Mouse (Mus musculus) forebrain, embryonic 12.5 days (tissue): ENCODE measurements around the gene Slc12a5. TPM values are rescaled to one million over a fixed set of nuclear protein-coding genes. Genes with fewer than 3 reads are reported as not detected.

Source experiments
- ATAC-seq: fragments of 200-750 bp; cut with Nextera tagmentation; 2 replicates; pipeline ENCODE4 v1.8.0; 2017; ENCODE audit warnings: moderate TSS enrichment; ENCODE audit not compliant: low FRiP score
- H3K27ac ChIP-seq: fragments of 300-500 bp; sonication (generic); 2 replicates; pipeline ENCODE4 v1.5.1; 2016; ENCODE audit warnings: mild to moderate bottlenecking
- H3K27me3 ChIP-seq: fragments of 300-500 bp; sonication (generic); 2 replicates; pipeline ENCODE4 v1.6.1; 2016; ENCODE audit warnings: mild to moderate bottlenecking
- H3K36me3 ChIP-seq: fragments of 300-500 bp; sonication (generic); replicated peaks from 2 replicates; pipeline ENCODE4 v1.6.1; 2016; ENCODE audit warnings: mild to moderate bottlenecking
- H3K4me1 ChIP-seq: fragments of 300-500 bp; sonication (generic); 2 replicates; pipeline ENCODE4 v1.6.1; 2016
- H3K4me2 ChIP-seq: fragments of 300-500 bp; sonication (generic); 2 replicates; pipeline ENCODE4 v1.6.1; 2016; ENCODE audit warnings: mild to moderate bottlenecking, moderate library complexity
- H3K4me3 ChIP-seq: fragments of 300-500 bp; sonication (generic); replicated peaks from 2 replicates; pipeline ENCODE4 v1.5.1; 2016; ENCODE audit warnings: mild to moderate bottlenecking
- H3K9ac ChIP-seq: fragments of 300-500 bp; sonication (generic); 2 replicates; pipeline ENCODE4 v1.6.1; 2016; ENCODE audit warnings: mild to moderate bottlenecking
- H3K9me3 ChIP-seq: fragments of 300-500 bp; sonication (generic); 2 replicates; pipeline ENCODE4 v1.6.1; 2016
- WGBS: fragments of 180-500 bp; shearing (Covaris S2); methylation state at CpG from one replicate; pipeline ENCODE4 v1.1.7; 2016; 5-methylcytosine and 5-hydroxymethylcytosine counted together
- polyA plus RNA-seq: library from polyadenylated mRNA; unstranded; fragments of >200 nt; fragmentation: Nextera tagmentation; extraction: Ambion mirVana; gene quantifications from 2 replicates; pipeline ENCODE4 v1.2.1, GENCODE M21; 2016

Slc12a5 gene
- polyA plus RNA-seq, 1 experiment from 2014 or later = 5.6 TPM

DNA sequence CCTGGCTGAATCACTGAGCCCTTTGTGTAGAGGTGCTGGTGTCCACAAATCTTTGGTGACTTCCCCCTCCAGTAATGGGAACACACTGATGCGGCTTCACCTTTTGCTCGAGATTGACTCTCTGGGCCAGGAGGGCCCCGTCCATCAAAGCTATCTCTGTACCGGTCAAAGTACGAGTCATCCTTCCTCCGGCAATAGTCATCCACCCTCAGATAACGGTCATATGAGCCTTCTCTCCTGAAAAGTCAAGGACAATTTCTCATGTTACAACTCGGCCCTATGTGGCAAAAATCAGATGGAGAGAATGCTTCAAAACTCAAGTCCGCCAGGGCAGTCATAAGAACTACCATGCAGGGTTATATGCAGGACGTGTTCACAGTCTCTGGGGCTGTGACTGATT lies 49.7 kb downstream of the Slc12a5 start:
- Histone ChIP-seq H3K9me3 (no peaks in the 10 kb centered on the region), H3K27ac (no peak overlapping the region), H3K4me3 (no peak overlapping the region), H3K4me1 (no peaks in the 10 kb centered on the region), H3K4me2 (no peak overlapping the region), H3K36me3 (peaks cover 79% of the 10 kb centered on the region), H3K9ac (no peak overlapping the region), H3K27me3 (no peaks in the 10 kb centered on the region)
- WGBS = 93% methylated on average over 10 of the region's 10 CpGs
- ATAC-seq = no peak

DNA sequence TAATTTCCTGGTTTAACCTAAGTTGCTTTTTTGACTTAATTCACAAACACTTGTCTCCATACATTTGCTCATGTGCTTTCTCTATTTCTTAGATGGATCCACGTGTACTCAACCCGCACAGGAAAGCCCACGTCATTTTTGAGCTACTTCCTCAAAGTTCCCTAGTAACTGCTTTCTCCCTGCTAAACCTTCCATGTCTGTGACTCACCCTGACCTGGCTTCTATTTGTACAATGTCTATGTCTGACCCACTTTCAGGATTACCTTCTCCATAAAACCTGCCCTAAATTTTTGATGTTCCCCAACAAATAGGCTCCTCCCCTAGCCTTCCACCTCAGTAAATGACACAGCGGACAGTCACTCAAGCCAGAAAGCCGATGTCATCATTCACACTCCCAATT lies 54.3 kb downstream of the Slc12a5 start:
- H3K27me3 ChIP-seq = no peaks in the 10 kb centered on the region
- no peak overlapping the region for H3K9ac ChIP-seq
- no peaks in the 10 kb centered on the region for H3K9me3 ChIP-seq
- H3K4me1 ChIP-seq = no peaks in the 10 kb centered on the region
- ATAC-seq = no peak
- H3K4me3 ChIP-seq = no peak overlapping the region
- H3K36me3 ChIP-seq = peaks cover 52% of the 10 kb centered on the region
- H3K27ac ChIP-seq = no peak overlapping the region
- WGBS = 97% methylated on average over 5 of the region's 5 CpGs
- no peak overlapping the region for H3K4me2 ChIP-seq

GRCm38 (mm10) chr2:165020490-165020889 lies 59.9 kb downstream of the Slc12a5 start:
- no peaks in the 10 kb centered on the region for H3K27me3 ChIP-seq
- peaks cover 34% of the 10 kb centered on the region for H3K36me3 ChIP-seq
- no peak overlapping the region for H3K27ac ChIP-seq
- H3K4me3 ChIP-seq = no peak overlapping the region
- H3K4me2 ChIP-seq = no peak overlapping the region
- WGBS = 89% methylated on average over 3 of the region's 3 CpGs
- no peak for ATAC-seq
- no peaks in the 10 kb centered on the region for H3K9me3 ChIP-seq
- no peak overlapping the region for H3K9ac ChIP-seq
- H3K4me1 ChIP-seq = 0 out of 2 replicates have a peak, but pooled peaks cover 5% of the 10 kb centered on the region

GRCm38 (mm10) chr2:165027163-165027562 lies 66.6 kb downstream of the Slc12a5 start:
- H3K4me2 ChIP-seq = no peak overlapping the region
- no peak overlapping the region for H3K27ac ChIP-seq
- ATAC-seq = no peak
- no peaks in the 10 kb centered on the region for H3K27me3 ChIP-seq
- no peak overlapping the region for H3K9ac ChIP-seq
- 76% methylated on average over 1 of the region's 1 CpGs for WGBS
- H3K36me3 ChIP-seq = peaks cover 9% of the 10 kb centered on the region
- peaks cover 26% of the 10 kb centered on the region for H3K4me1 ChIP-seq
- no peak overlapping the region for H3K4me3 ChIP-seq
- H3K9me3 ChIP-seq = no peaks in the 10 kb centered on the region

DNA sequence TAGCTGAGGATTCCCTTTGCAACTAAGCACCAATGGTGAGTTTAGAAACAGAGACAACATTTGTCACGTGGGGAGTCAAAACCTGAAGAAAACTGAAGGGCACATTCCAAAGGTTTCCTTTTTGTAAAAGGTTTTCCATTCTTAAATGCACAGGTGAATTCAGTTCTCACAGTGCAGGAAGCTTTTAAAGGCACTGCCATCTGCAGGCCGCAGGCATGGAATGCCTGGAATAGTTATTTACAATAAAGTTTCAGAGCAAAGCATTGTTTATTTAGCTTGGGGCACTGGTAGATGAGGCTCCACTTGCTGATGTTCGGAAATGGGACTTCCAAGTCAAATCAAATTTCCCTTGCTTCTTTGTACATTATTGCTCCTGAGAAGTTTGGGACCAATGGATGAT lies 71.9 kb downstream of the Slc12a5 start:
- WGBS = 58% methylated on average over 3 of the region's 3 CpGs
- ATAC-seq = no peak
- H3K4me2 ChIP-seq = peak overlapping the region; percentile 79
- H3K4me3 ChIP-seq = peak overlapping the region; percentile 90
- H3K36me3 ChIP-seq = no peaks in the 10 kb centered on the region
- H3K27ac ChIP-seq = no peak overlapping the region
- no peaks in the 10 kb centered on the region for H3K9me3 ChIP-seq
- H3K27me3 ChIP-seq = no peaks in the 10 kb centered on the region
- H3K9ac ChIP-seq = no peak overlapping the region
- peaks cover 47% of the 10 kb centered on the region for H3K4me1 ChIP-seq

DNA sequence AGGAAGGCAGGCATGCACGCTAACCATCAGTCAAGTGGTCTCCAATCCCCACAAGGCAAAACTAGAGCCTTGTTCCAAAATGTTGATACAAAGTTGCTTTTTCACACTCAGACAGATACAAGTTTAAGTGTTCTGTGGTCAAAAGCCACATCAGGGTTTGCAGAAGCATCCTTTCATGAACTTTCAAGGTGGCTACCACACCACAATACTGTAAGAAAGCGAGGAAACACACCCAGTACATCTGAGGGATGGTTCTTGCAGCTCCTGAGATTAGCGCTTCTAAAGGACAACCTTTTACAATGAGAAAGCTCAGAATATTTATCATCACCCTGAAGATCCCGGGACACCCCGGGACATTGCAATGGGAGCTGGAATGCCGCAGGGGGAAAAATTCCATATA lies 72.7 kb downstream of the Slc12a5 start:
- Histone ChIP-seq H3K4me3 (peak overlapping the region; percentile 90), H3K36me3 (no peaks in the 10 kb centered on the region), H3K9me3 (no peaks in the 10 kb centered on the region), H3K27ac (no peak overlapping the region), H3K4me2 (peak overlapping the region; percentile 79), H3K9ac (peak overlapping the region; percentile 98), H3K4me1 (peaks cover 47% of the 10 kb centered on the region), H3K27me3 (no peaks in the 10 kb centered on the region)
- 58% methylated on average over 6 of the region's 6 CpGs for WGBS
- ATAC-seq = no peak

DNA sequence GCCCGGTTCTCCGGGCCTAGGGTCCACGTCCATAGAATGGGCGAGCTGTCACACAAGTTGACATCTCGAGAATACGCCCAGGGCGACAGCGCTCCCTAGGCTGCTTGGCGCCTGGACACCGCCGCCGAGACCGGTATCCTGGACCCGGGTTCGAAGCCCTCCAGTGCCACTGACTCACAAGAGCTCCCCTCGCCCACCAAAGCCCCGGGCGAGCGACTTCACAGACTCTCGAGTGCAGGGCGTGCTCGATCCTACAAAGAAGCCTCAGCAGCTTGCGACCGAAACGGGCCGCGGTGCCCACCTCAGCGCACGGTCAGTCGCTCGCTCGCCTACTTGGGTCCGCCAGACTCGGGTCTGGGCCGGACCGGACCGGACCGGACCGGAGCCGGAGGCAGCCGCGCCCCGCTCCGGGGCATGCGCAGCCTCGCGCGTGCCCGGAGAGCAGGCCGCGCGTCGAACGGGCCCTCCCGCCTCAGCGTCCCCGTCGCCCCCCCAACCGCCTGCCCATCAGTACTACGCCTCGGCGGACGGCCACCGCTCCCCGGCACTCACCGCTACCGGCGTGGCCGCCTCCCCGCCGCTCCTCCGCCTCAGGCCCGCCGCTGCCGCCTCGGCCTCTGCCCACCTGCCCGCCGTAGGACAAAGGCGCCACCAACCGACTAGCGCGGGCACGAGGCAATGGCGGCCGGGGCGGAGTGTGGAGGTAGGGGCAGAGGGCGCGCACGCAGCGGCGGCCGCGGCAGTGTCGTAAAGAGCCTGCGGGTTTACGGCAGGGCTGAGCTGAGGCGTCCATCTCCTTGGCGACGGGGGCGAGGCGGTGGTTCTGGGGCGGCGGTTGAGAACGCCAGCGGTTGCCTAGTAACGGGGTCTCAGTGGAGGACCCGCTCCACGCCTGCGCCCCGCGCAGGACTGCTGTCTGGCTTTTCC lies 73.8 kb downstream of the Slc12a5 start, which contains the start of gene Ncoa5:
Gene Ncoa5 (minus strand): TSS at position 737 of the 927 bp plus-strand sequence.
- no peaks in the 10 kb centered on the region for H3K36me3 ChIP-seq
- peak within 1 kb of the TSS; percentile 79 for H3K4me2 ChIP-seq
- peak within 1 kb of the TSS; percentile 98 for H3K9ac ChIP-seq
- no peaks in the 10 kb centered on the region for H3K9me3 ChIP-seq
- WGBS = under 1% methylated on average over 99 of the region's 111 CpGs
- peak within 1 kb of the TSS; percentile 90 for H3K4me3 ChIP-seq
- ATAC-seq = peak; percentile 97
- peak within 1 kb of the TSS; percentile 94 for H3K27ac ChIP-seq
- peaks cover under 1% of the 10 kb centered on the region; the same call in 1 of the 2 replicates for H3K27me3 ChIP-seq
- peaks cover 38% of the 10 kb centered on the region for H3K4me1 ChIP-seq

DNA sequence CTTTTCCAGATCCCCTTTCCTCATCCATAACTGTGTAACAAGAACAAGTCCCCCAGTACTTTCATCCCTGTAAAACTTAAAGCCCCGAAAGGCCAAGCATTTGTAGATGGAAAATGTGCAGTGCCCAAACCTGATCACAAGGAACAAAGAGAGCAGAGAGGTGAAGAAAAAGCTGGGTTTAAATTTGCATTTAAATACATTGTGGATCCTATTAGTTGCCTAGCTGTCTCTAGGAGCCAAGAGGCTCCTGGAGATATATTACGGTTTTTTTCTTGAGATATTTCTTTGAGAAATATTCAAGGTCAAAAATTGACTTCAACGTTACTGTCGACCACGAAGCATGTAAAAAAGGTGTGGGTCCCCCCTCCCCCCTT lies 74.4 kb downstream of the Slc12a5 start:
- Histone ChIP-seq H3K4me3 (peak overlapping the region; percentile 90), H3K9me3 (no peaks in the 10 kb centered on the region), H3K36me3 (no peaks in the 10 kb centered on the region), H3K4me2 (peak overlapping the region; percentile 49), H3K27me3 (peaks cover 4% of the 10 kb centered on the region; the same call in 1 of the 2 replicates), H3K4me1 (peaks cover 38% of the 10 kb centered on the region), H3K9ac (peak overlapping the region; percentile 48), H3K27ac (peak overlapping the region; percentile 94)
- no peak; the same call in 1 of the 2 replicates for ATAC-seq
- 21% methylated on average over 5 of the region's 5 CpGs for WGBS

DNA sequence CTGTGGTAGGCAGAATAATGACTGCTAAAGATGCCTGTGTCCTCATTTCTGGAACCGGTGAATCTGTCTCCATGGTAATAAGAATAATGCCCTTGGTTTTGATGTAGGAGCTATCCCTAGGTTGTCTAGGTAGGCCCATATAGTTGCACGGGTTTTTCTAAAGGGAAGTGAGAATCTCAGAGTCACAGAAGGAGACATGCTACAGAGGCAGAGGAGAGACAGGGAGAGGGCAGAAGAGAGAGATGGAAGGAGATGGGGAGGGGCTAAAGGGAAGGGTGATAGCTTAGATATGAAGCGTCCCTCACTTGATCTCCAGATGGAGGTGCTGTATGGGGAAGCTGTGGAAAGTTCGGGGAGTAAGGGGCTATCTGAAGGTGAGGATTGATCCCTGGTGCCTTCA lies 76.8 kb downstream of the Slc12a5 start:
- Histone ChIP-seq H3K36me3 (no peaks in the 10 kb centered on the region), H3K4me3 (no peak overlapping the region), H3K27ac (no peak overlapping the region), H3K9ac (no peak overlapping the region), H3K9me3 (no peaks in the 10 kb centered on the region), H3K4me1 (peaks cover 26% of the 10 kb centered on the region), H3K4me2 (no peak overlapping the region), H3K27me3 (peaks cover 4% of the 10 kb centered on the region; the same call in 1 of the 2 replicates)
- WGBS = 68% methylated on average over 4 of the region's 4 CpGs
- ATAC-seq = no peak

DNA sequence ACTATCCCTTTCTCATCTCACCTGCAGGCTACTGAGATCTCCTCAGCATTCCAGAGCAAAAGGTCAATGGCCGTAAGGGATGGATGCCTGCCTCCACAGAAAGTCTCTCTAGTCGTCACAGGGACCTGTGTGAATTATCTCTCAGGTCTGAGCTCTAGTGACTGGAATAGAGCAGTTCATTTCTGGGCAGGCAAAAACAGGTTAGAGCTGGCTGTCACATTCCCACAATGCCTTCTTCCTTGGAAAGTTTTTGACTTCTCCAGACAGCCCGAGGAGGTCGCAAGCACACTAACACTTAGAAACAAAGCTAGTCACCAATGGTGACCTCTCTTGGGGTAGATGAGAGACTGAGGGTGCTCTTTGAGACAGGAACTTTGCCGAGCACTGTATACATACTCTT lies 81.5 kb downstream of the Slc12a5 start:
- Histone ChIP-seq H3K27me3 (peaks cover 9% of the 10 kb centered on the region; the same call in 1 of the 2 replicates), H3K36me3 (no peaks in the 10 kb centered on the region), H3K4me2 (no peak overlapping the region), H3K4me3 (no peak overlapping the region), H3K9me3 (no peaks in the 10 kb centered on the region), H3K4me1 (peaks cover 19% of the 10 kb centered on the region), H3K27ac (no peak overlapping the region), H3K9ac (no peak overlapping the region)
- ATAC-seq = no peak
- 83% methylated on average over 5 of the region's 5 CpGs for WGBS

GRCm38 (mm10) chr2:165043090-165043636 lies 82.6 kb downstream of the Slc12a5 start:
- H3K9ac ChIP-seq = no peak overlapping the region
- peaks cover 19% of the 10 kb centered on the region for H3K4me1 ChIP-seq

GRCm38 (mm10) chr2:165043729-165044128 lies 83.1 kb downstream of the Slc12a5 start:
- Histone ChIP-seq H3K27ac (peak overlapping the region; percentile 68; the same call in 1 of the 2 replicates), H3K9me3 (no peaks in the 10 kb centered on the region), H3K4me2 (peak overlapping the region; percentile 47), H3K9ac (no peak overlapping the region), H3K4me1 (peaks cover 19% of the 10 kb centered on the region), H3K27me3 (peaks cover 9% of the 10 kb centered on the region; the same call in 1 of the 2 replicates), H3K36me3 (no peaks in the 10 kb centered on the region), H3K4me3 (no peak overlapping the region)
- WGBS = 42% methylated on average over 2 of the region's 2 CpGs
- peak; percentile 47 for ATAC-seq

More at GRCm38 (mm10) chr2:165043090-165043636, 82.6 kb downstream of the Slc12a5 start:
- Histone ChIP-seq H3K4me3 (peak overlapping the region; percentile 7; the same call in 1 of the 2 replicates), H3K4me2 (peak overlapping the region; percentile 47), H3K9me3 (no peaks in the 10 kb centered on the region), H3K27ac (peak overlapping the region; percentile 68), H3K27me3 (peaks cover 9% of the 10 kb centered on the region; the same call in 1 of the 2 replicates), H3K36me3 (no peaks in the 10 kb centered on the region)
- 1% methylated on average over 17 of the region's 17 CpGs for WGBS
- ATAC-seq = peak; percentile 77
